Mouse (Mus musculus) telencephalon, adult 2 months (tissue): ENCODE results near the gene Lactbl1.
A peak's percentile ranks its signal among the peaks of the same experiment; 100 is the strongest.

Experiments
- DNase-seq: peaks from one replicate; pipeline ENCODE4 v3.0.0-alpha.2; 2011; ENCODE audit warnings: low read depth, low spot score

Lactbl1 gene

DNA sequence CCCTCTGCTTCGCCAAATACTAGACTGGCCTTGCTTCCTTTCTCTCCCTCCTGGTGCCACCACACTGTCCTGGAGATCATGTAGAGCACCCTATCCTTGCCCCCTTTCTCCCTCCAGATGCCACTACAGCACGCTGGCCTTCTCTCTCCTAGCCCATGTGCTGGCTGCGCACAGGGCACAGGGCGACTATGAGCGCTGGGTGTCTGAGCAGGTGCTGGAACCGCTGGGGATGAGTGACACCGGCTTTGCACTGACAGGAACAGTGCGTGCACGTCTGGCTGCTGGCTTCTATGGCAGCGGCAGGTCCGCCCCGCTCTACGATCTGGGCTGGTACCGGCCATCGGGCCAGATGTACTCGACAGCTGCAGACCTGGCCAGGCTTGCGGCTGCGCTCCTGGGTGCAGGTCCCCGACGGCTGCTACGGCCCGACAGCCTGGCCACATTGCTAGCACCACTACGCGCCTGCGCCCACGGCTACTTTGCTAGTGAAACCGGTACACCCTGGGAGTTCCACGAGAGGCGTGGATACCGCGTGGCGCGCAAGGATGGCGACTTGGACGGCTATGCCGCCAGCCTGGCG is 14.7 kb downstream of the Lactbl1 start:
- no peak for DNase-seq

GRCm38 (mm10) chr4:136637563-136638229 is 15.3 kb downstream of the Lactbl1 start:
- peak; percentile 59 for DNase-seq

- DNase-seq = no peak
Measured at GRCm38 (mm10) chr4:136638230-136638750, 15.9 kb downstream of the Lactbl1 start.

DNA sequence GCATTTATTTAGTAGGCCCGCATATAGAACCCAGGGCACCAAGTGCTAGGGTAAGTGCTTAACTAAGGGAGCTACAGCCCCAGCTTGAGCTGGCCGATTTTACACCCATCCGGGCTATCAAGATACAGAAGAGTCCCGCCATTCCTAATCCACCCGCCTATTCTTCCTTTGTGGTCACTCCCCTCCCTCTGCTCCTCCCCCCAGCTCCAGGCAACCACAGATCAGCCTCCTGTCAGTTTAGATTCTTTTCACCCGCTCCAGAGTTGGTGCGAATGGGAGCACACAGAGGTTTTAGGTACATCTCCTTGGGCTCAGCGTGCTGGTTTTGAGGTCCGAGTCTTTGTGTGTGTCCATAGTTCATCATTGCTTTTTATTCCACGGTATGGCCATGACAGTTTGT is 16.5 kb downstream of the Lactbl1 start:
- no peak for DNase-seq

- DNase-seq = no peak
Measured at GRCm38 (mm10) chr4:136648922-136649479, 26.6 kb downstream of the Lactbl1 start.

DNA sequence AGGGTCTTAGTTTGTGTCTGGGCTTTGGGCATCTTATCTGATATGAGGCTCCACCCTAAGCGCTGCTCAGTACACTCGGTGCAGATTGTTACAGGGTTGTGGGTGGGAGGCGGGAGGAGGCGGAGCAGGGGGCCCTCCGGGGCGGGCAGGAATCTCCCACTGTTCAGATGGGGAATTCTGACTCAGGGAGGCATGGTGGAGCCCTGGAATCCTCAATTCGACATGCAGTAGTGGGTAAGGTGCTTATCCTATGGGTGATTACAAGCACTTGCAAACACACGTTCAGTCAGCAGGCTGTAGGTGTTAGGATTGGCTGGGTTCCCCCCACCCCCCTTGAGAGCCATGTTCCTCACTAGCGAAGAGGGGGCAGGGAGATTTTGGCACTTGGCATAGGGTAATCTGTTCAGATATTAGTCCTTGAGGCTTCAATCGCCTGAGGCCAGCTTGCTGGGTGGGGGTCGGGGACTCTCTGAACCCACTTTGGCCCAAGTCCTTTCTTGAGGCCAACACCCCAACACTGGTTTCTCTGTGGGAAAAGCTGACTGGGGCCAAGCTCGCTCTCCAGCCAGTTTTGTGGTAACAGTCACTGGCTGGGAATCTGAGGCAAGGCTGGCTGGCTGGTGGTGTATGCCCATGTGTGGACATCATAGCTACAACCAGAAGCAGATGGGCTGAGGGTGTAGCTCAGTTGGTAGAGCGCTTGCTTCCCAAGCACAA is 27.2 kb downstream of the Lactbl1 start:
- DNase-seq = no peak

DNA sequence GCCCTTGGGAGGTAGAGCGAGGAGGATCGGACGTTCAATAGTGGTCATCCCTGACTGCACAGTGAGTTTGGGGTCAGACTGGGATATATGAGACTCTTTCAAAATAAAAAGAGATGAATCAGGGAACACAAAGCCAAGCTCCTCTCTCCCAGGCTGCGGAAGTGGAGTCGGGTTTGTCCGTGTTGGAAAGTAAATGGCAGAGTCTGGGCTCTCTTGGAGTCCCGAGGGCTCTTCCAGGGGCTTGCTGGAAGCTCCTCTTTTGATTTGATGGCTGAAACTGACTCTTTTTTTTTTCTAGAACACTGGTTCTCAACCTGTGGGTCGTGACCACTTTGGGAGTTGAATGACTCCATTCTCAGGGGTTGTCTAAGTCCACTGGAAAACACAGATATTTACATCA is 27.8 kb downstream of the Lactbl1 start:
- DNase-seq = no peak

DNA sequence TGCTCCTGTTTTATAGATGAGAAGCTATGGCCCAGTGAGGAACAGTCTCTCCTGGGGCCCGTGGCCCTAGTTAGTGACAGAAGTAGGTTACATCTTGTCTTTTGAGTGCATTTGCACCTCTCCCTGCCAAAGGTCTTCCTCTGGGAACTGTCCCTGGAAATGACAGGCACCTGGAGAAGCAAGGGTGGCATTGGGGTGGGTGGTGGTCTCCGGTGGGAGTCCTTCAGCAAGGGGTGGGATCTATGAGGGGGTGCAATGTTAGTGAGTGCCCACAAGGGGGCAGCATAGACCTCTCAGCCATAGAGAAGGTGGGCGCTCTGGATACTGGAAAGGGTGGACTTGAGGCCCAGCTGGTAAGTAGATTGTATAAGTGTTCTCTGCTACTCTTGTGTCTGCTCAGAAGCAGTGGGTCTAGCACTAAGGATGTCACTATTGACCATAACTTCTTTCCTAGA is 29.0 kb downstream of the Lactbl1 start:
- DNase-seq = no peak

DNA sequence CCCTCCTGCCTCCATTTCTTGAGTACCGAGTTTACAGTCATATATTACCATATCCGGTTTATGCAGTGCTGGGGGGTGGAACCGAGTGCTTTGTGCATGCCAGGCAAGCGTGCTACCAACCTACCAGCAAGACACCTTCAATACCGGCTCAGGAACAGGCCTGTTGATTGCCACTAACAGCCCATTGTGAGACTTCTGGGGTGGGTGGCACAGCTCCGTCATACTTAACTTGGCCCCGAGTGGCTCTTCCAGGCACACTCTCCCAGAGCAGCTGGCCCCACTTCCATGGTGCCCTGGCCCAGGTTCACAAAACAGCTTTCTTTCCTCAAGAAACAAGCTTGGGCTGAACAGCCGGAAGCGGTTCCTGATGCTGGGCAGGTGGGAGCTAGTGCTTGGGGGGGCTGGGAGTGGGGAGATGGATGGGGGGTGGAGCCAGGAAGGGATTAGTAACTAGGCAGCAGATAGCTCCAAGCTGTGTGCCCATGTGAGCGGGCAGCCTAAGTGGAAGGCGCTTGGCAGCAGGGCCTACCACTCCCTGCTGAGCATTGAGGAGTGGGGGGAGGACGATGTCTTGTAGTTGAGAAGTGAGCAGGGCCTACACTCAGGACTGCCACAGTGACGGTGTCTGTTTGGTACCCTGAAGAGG is 29.6 kb downstream of the Lactbl1 start:
- no peak for DNase-seq

GRCm38 (mm10) chr4:136652528-136652910 is 30.1 kb downstream of the Lactbl1 start:
- DNase-seq = no peak

DNA sequence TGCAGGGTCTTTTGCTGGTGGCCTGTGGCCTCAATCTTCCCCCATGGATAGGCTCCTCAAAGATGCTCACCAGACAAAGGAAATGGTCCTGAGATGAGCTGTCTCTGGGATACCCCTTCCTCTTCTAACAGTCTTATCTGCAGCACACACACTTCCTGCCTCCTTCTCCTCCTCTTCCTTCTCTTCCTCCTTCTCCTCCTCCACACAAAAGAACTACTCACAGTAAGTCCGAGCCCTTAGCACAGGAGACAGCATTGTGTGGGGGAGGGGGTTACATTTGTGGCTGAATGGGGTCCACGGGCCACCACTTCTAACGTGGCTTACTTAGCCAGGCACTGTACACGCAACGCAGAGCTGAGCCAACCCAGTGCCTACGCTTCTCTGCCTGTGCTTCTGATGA is 30.6 kb downstream of the Lactbl1 start:
- DNase-seq = no peak

DNA sequence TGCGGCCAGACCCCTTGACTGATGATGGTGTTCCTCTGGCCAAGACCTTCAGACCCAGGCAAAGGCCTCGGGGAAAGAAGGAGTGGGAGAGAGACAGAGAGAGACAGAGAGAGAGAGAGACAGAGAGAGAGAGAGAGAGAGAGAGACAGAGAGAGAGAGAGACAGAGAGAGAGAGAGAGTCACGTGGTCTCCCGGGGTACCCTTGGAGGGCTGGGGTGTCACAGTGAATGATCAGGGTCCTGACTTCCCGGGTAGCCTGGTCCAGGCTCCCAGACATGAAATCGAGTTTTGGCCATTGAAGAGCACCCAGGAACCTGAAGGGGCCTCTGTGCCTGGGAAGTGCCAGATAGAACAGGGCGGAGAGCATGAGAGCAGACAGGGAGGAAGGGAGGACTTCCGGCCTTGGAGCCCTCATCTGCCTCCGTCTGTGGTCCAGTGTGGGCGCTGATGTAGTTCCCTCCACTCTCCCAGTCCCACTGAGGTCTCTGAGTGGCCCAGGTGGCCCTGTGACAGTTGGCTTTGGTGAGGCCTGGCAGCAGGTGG is 31.3 kb downstream of the Lactbl1 start:
- DNase-seq = no peak

DNA sequence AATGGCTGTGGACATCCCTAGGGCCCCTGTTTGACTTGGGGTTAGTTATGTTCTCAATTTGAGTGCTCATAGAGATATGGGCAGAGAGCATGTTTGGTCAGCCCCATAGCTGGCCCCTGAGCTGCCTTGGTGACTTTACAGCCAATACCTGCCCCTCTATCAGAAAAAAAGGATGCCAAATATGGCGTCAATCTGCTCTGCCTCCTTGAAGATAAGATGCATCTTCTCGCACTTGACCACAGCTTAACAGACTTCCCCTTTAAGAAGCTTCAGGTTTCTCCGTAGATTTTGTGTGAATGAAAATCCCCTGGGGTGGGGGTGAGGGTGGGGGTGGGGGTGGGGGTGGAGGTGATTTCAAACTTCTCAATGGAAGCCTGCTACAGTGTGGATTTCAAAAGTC is 35.5 kb downstream of the Lactbl1 start:
- no peak for DNase-seq

GRCm38 (mm10) chr4:136665068-136665467 is 42.6 kb downstream of the Lactbl1 start:
- peak; percentile 67 for DNase-seq

GRCm38 (mm10) chr4:136666002-136666401 is 43.6 kb downstream of the Lactbl1 start:
- no peak for DNase-seq

DNA sequence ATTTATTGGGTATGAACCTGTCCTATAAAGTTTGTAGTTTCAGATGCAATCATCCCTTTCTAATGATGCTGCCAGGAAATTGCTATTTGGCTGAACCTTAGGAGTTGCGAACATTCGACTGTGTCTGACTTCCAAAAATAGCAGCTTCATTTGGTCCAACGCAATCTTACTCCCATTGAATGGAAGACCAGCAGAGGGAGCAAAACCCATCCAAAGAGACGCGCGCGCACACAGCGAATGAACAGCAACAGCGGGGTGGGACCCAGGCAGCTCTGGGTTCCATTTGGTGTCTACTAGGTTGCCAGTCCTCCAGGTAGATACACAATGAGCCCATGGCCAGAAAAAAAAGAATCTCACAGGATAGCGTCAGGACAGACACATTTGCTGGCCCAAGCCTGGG is 45.3 kb downstream of the Lactbl1 start:
- DNase-seq = no peak

- no peak for DNase-seq
Measured at GRCm38 (mm10) chr4:136672335-136673090, 50.1 kb downstream of the Lactbl1 start.

GRCm38 (mm10) chr4:136675439-136675838 is 53.0 kb downstream of the Lactbl1 start:
- no peak for DNase-seq

DNA sequence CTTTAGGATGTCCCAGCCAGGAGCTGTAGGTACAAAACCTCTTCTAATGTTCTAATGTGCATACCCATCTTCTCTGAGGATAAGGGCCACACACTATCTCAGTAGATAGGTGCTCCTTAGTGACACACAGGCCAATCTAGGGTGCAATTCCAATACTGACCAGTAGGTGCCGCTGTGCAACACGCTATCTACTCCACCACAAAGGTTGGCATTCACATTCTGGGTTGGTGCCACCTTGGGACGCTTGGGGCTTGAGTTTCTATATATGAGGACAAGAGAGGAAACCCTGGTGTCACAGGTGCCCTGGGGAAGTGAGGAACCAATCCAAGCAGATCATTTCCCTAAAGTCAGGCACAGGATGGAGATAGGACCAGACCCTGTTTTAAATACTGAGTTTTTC is 56.1 kb downstream of the Lactbl1 start:
- DNase-seq = peak; percentile 42

DNA sequence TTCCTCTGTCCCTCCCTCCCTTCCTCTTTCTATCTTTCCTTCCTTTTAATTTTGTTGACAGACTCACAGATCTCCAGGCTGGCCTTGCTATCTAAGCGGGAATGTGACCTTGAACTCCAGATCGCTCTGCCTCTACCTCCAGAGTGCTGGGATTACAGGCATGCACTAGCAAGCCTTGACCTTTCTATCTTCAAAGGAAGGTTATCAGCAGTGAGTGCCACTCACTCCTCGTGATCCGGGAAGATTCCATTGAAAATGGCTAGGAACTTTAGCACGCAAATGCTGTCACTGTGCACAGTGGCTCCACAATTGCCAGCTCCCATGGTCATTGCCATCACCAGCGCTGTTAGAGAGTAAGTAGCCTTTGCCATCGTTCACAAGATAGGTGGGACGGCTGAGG is 56.8 kb downstream of the Lactbl1 start:
- DNase-seq = no peak

- no peak for DNase-seq
Measured at GRCm38 (mm10) chr4:136680641-136681040, 58.2 kb downstream of the Lactbl1 start.
